Mouse (Mus musculus): ENCODE results near the gene Bmp4. TPM values are rescaled to one million over a fixed set of nuclear protein-coding genes. Genes with fewer than 3 reads are reported as not detected.
A peak's percentile ranks its signal among the peaks of the same experiment; 100 is the strongest.

Gene Bmp4
- total RNA-seq (2014; rRNA removed) (4.3 and 10.8 TPM in 2 replicates), polyA plus RNA-seq (2015; fragmentation: Nextera tagmentation; extraction: Ambion mirVana) (5.4 and 5.9 TPM in 2 replicates)

- H3K9me3 ChIP-seq (ENCODE audit: low read length) = no peaks in the 10 kb centered on the region
- peak within 1 kb of the TSS; percentile 76 for H3K4me2 ChIP-seq (ENCODE audit: low read depth, low read length)
- ATAC-seq = no peak
- H3K27ac ChIP-seq = no peak within 1 kb of the TSS
- H3K4me1 ChIP-seq (ENCODE audit: insufficient read depth, low read length) = peaks cover 4% of the 10 kb centered on the region; the same call in 1 of the 2 replicates
- DNase-seq (ENCODE audit: low spot score) = no peak
- no peaks in the 10 kb centered on the region for H3K36me3 ChIP-seq (ENCODE audit: insufficient read depth, low read length)
- H3K9ac ChIP-seq (replicated peaks; ENCODE audit: low read length) = no peak within 1 kb of the TSS
- H3K27me3 ChIP-seq (ENCODE audit: insufficient read depth, low read length) = peaks cover 40% of the 10 kb centered on the region
- WGBS = 4% methylated on average over 26 of the region's 26 CpGs
- H3K4me3 ChIP-seq (ENCODE audit: low read length) = peak within 1 kb of the TSS; percentile 17
- 0 out of 2 replicates have a peak, but pooled peaks have one; percentile 10 for TF ChIP-seq CTCF (IDR thresholded peaks at IDR 0.05; ENCODE audit: low read depth)
These were observed at the start of gene Bmp4 for GRCm38 (mm10) chr14:46390249-46390775. Bmp4 (minus strand) TSS chr14:46390669.

GRCm38 (mm10) chr14:46439461-46440048, 49.1 kb upstream of the Bmp4 start:
- Histone ChIP-seq H3K9ac (replicated peaks; ENCODE audit: low read length) (no peak overlapping the region), H3K4me2 (ENCODE audit: low read depth, low read length) (no peak overlapping the region), H3K27ac (no peak overlapping the region), H3K4me1 (ENCODE audit: insufficient read depth, low read length) (no peaks in the 10 kb centered on the region), H3K36me3 (ENCODE audit: insufficient read depth, low read length) (no peaks in the 10 kb centered on the region), H3K27me3 (ENCODE audit: insufficient read depth, low read length) (no peaks in the 10 kb centered on the region), H3K9me3 (ENCODE audit: low read length) (no peaks in the 10 kb centered on the region), H3K4me3 (ENCODE audit: low read length) (no peak overlapping the region)
- 84% methylated on average over 5 of the region's 5 CpGs for WGBS
- DNase-seq (ENCODE audit: low spot score) (no peak), ATAC-seq (no peak)
- no peak for TF ChIP-seq CTCF (IDR thresholded peaks at IDR 0.05; ENCODE audit: low read depth)

GRCm38 (mm10) chr14:46436471-46437090, 46.1 kb upstream of the Bmp4 start:
- WGBS = 30% methylated on average over 9 of the region's 9 CpGs
- Histone ChIP-seq H3K9ac (replicated peaks; ENCODE audit: low read length) (no peak overlapping the region), H3K27ac (no peak overlapping the region), H3K4me2 (ENCODE audit: low read depth, low read length) (no peak overlapping the region), H3K36me3 (ENCODE audit: insufficient read depth, low read length) (no peaks in the 10 kb centered on the region), H3K4me3 (ENCODE audit: low read length) (no peak overlapping the region), H3K4me1 (ENCODE audit: insufficient read depth, low read length) (no peaks in the 10 kb centered on the region), H3K9me3 (ENCODE audit: low read length) (no peaks in the 10 kb centered on the region), H3K27me3 (ENCODE audit: insufficient read depth, low read length) (no peaks in the 10 kb centered on the region)
- no peak for TF ChIP-seq CTCF (IDR thresholded peaks at IDR 0.05; ENCODE audit: low read depth)
- ATAC-seq (no peak), DNase-seq (ENCODE audit: low spot score) (no peak)

GRCm38 (mm10) chr14:46430231-46430630, 39.8 kb upstream of the Bmp4 start:
- H3K9me3 ChIP-seq (ENCODE audit: low read length) = no peaks in the 10 kb centered on the region
- no peak for TF ChIP-seq CTCF (IDR thresholded peaks at IDR 0.05; ENCODE audit: low read depth)
- DNase-seq (ENCODE audit: low spot score) (no peak), ATAC-seq (no peak)
- H3K4me1 ChIP-seq (ENCODE audit: insufficient read depth, low read length) = no peaks in the 10 kb centered on the region
- no peak overlapping the region for H3K9ac ChIP-seq (replicated peaks; ENCODE audit: low read length)
- no peak overlapping the region for H3K4me3 ChIP-seq (ENCODE audit: low read length)
- no peak overlapping the region for H3K4me2 ChIP-seq (ENCODE audit: low read depth, low read length)
- H3K27ac ChIP-seq = no peak overlapping the region
- WGBS = 95% methylated on average over 5 of the region's 5 CpGs
- no peaks in the 10 kb centered on the region for H3K36me3 ChIP-seq (ENCODE audit: insufficient read depth, low read length)
- H3K27me3 ChIP-seq (ENCODE audit: insufficient read depth, low read length) = no peaks in the 10 kb centered on the region

- Histone ChIP-seq H3K4me3 (ENCODE audit: low read length) (no peak overlapping the region), H3K9me3 (ENCODE audit: low read length) (no peaks in the 10 kb centered on the region), H3K27me3 (ENCODE audit: insufficient read depth, low read length) (no peaks in the 10 kb centered on the region), H3K4me1 (ENCODE audit: insufficient read depth, low read length) (no peaks in the 10 kb centered on the region), H3K36me3 (ENCODE audit: insufficient read depth, low read length) (no peaks in the 10 kb centered on the region), H3K4me2 (ENCODE audit: low read depth, low read length) (no peak overlapping the region), H3K9ac (replicated peaks; ENCODE audit: low read length) (no peak overlapping the region), H3K27ac (no peak overlapping the region)
- no peak for DNase-seq (ENCODE audit: low spot score)
- WGBS = 93% methylated on average over 13 of the region's 13 CpGs
- no peak for TF ChIP-seq CTCF (IDR thresholded peaks at IDR 0.05; ENCODE audit: low read depth)
- no peak for ATAC-seq
These were observed 36.8 kb upstream of the Bmp4 start for GRCm38 (mm10) chr14:46427251-46427650.

GRCm38 (mm10) chr14:46421823-46422222, 31.4 kb upstream of the Bmp4 start:
- Histone ChIP-seq H3K9me3 (ENCODE audit: low read length) (no peaks in the 10 kb centered on the region), H3K4me1 (ENCODE audit: insufficient read depth, low read length) (no peaks in the 10 kb centered on the region), H3K9ac (replicated peaks; ENCODE audit: low read length) (no peak overlapping the region), H3K27me3 (ENCODE audit: insufficient read depth, low read length) (no peaks in the 10 kb centered on the region), H3K4me2 (ENCODE audit: low read depth, low read length) (no peak overlapping the region), H3K27ac (no peak overlapping the region), H3K36me3 (ENCODE audit: insufficient read depth, low read length) (no peaks in the 10 kb centered on the region), H3K4me3 (ENCODE audit: low read length) (no peak overlapping the region)
- ATAC-seq = no peak
- TF ChIP-seq CTCF (IDR thresholded peaks at IDR 0.05; ENCODE audit: low read depth) = no peak
- WGBS = 81% methylated on average over 3 of the region's 3 CpGs
- DNase-seq (ENCODE audit: low spot score) = no peak

- no peak for TF ChIP-seq CTCF (IDR thresholded peaks at IDR 0.05; ENCODE audit: low read depth)
- no peak overlapping the region for H3K27ac ChIP-seq
- no peak for ATAC-seq
These were observed 28.8 kb upstream of the Bmp4 start for GRCm38 (mm10) chr14:46419269-46419668.

More at GRCm38 (mm10) chr14:46419269-46419668, 28.8 kb upstream of the Bmp4 start:
- Histone ChIP-seq H3K36me3 (ENCODE audit: insufficient read depth, low read length) (no peaks in the 10 kb centered on the region), H3K4me3 (ENCODE audit: low read length) (no peak overlapping the region), H3K4me1 (ENCODE audit: insufficient read depth, low read length) (no peaks in the 10 kb centered on the region), H3K9ac (replicated peaks; ENCODE audit: low read length) (no peak overlapping the region), H3K9me3 (ENCODE audit: low read length) (no peaks in the 10 kb centered on the region), H3K27me3 (ENCODE audit: insufficient read depth, low read length) (no peaks in the 10 kb centered on the region), H3K4me2 (ENCODE audit: low read depth, low read length) (no peak overlapping the region)
- 51% methylated on average over 11 of the region's 11 CpGs for WGBS
- no peak for DNase-seq (ENCODE audit: low spot score)
